Mouse (Mus musculus) kidney, adult 18-20 months (tissue): ENCODE measurements around the gene Mmgt2.
"Not testable (repeated sequence)": the region's sequence is repeated elsewhere in the genome, so short reads cannot be mapped to it uniquely, and the experiment has no call there.

Experiments used
- DNase-seq: peaks from one replicate; pipeline ENCODE4 v3.0.0; 2021

Mmgt2 gene

GRCm38 (mm10) chr11:62646495-62646843, 2.0 kb upstream of the Mmgt2 start:
- no peak for DNase-seq

- no peak for DNase-seq
Measured at GRCm38 (mm10) chr11:62646958-62647515, 1.4 kb upstream of the Mmgt2 start.

GRCm38 (mm10) chr11:62647661-62648590, 538 bp upstream of the Mmgt2 start, which contains the start of gene Lrrc75a:
Lrrc75a (minus strand) TSS chr11:62648523.
- peak; percentile 55 for DNase-seq

DNA sequence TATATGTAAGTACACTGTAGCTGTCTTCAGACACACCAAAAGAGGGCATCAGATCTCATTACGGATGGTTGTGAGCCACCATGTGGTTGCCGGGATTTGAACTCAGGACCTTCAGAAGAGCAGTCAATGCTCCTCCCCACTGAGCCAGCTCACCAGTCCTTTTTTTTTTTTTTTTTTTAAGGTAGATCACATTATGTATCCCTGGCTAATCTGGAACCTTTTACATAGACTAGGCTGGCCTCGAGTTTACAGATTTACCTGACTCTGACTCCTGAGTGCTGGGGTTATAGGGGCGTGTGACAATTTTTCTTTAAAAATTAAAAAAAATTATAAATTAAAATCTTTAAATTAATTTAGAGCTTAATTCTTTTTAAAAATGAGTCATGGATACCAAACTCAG, 1.3 kb downstream of the Mmgt2 start:
- not testable (repeated sequence) for DNase-seq

DNA sequence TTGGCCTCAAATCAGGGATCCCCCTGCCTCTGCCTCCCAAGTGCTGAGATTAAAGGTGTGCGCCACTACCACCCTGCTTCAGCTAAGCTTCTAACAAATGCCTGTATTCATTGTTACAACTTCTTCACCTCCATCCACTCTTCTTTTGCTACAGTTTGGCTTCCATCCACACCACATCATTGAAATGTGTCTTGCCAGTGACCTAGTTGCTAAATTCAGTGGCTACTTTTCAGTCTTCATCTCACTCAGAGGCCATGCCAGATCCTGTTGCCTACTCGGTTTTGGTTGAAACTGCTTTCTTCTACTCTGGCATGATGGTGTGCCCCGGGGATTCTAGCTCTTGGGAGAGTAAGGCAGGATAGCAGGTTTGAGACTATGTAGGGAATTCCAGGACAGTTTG, 3.1 kb downstream of the Mmgt2 start:
- DNase-seq: no peak

GRCm38 (mm10) chr11:62652080-62652479, 3.6 kb downstream of the Mmgt2 start:
- no peak for DNase-seq

DNA sequence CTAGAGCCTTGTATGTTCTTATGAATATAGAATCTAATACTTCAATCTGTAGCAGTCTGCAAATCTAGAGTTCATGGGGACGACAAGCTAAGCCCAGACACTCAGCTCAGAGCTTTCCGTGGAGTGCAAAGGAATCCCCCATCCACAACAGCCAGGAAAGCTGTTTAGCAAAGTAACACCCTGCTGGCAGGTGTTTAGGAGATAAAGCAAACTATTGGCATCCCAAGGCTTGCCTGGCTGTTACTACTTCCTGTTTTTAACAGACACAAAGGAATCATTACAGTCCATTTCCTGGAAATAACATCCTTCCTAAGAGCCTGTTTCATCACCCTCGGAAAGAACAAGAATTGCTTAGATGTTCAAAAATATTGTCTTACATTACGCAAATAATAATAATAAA, 12.4 kb downstream of the Mmgt2 start:
- DNase-seq: no peak

DNA sequence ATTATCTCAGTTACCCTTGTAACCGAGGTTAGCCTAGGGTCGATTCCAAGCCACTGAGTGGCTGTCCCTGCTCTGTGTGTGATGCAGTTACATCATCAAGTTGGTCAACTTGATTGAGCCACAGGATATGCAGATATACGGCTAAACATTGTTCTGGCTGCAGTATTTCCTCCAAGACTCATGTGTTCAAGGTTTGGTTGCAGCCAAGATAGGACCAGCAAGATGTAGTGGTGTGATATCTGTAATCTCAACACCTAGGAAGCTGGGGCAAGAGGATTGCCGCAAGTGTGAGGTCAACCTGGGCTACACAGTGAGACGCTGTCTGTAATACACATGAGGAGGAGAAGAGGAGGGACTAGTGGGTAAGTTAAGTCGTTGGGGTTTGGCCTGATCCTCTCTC, 15.8 kb downstream of the Mmgt2 start:
- DNase-seq: no peak

- no peak for DNase-seq
Measured at GRCm38 (mm10) chr11:62668986-62669385, 20.5 kb downstream of the Mmgt2 start.

DNA sequence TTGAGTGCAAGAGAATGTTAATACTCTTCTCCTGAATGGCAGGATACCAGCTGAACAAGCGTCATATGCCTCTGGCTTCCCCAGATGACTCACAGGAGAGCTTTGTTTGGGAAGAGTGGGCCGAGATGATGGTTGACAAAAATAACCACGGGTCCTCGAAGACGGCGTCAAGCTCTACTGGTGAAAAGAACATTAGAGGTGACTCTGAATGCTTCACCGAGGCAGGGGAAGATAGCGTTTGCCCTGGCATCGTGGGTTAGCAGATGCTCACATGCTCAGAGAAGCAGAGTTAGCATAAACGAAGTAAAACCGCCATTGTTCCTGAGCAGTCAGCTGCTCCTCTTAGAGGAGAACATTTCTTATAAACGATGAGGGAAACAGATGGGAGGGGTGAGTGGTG, 21.0 kb downstream of the Mmgt2 start:
- no peak for DNase-seq

DNA sequence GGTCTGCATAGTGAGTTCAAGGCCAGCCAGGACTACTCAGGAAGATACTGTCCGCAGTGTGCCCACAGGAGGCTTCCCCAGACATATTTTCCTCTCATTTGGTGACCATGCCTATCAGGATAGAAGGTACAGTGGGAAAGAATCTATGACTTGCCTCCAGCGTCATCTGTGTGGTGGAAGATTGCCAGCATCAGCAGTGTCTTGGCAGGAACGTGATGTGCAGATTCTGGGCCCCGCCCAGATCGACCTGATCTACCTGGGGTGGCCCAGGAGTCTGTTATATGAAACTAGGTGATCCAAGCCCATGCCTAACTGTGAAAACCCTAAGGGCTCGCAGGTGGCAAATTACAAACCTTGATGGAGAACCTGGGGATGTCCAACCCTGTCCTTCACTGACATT, 21.5 kb downstream of the Mmgt2 start:
- DNase-seq: no peak

DNA sequence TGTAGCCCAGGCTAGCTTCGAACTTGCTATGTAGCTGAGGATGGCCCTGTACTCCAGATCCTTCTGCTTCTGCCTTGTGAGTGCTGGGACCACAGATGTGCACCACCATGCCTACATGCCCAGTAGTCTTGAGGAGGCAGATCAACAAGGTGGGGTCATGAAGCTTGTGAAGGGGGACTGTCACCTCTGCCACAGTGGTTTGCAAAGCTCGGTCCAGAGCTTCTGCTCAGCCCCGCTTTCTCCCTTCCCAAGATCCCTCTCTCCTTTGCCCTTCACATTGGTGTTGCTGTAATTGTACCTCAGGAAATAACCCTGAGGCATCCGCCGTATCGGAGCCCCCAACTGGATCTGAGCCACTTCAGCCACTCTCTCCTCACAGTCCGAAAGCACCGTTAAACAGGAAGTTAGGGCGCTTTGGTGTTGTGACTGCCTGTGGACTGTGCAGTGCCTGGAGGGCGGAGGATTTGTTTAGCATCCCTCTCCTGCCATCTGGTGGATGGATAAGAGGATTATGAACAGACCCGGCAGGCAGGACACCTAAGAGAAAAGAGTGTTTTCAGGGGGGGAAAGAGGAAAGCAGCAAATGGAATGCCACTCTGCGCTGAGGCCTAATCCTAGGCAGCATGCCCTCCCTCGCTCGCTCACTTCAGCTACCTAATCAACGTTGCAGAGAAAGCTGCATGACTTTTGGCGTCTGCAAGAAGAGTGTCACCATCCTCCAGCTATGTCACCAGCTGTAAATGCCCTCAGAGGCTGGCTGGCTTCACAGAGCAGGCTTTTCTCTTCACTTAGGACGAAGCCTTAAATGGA, 27.2 kb downstream of the Mmgt2 start:
- DNase-seq: peak; percentile 64

DNA sequence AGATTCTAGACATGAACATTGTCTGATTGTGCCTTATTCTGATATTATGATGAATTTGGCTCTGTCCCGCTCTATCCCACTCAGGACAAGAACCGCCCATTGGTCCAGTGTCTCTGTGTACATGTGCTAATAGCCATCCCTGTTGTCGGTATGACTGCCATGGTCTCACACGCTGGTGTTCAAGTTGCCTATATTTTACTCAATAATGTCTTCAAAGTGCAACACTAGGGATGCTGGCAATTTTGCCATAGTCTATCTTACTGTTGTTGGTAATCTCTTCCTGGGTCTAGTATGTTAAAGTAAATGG, 27.8 kb downstream of the Mmgt2 start:
- DNase-seq: no peak

DNA sequence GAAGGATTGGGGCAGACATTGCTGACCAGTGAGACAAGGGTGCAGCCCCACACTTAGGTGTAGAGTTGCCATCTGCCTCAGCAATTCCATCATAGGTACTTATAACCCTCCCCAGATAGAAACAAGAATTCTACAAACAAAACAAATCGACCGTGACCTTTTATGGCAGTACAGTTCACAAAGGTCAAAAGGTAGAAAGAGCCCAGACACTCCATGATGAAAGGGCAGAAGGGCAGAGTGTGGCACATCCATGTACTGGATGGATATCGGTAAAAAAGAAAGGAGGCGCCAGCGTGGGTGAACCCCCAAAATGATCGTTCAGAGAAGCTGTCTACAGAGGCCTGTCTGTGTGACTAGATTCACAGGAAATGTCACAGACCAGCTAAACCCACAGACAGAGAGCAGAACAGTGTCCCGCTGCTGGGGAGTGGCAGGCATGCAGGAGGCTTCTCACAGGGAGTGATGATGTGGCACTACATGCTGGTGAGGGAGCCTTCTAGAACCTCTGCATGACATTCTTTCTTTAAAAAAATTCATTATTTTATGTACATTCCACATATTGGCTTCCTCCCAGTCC, 30.4 kb downstream of the Mmgt2 start:
- no peak for DNase-seq

- DNase-seq: no peak
Measured at GRCm38 (mm10) chr11:62679954-62680353, 31.5 kb downstream of the Mmgt2 start.

- DNase-seq: no peak
Measured at GRCm38 (mm10) chr11:62691592-62691991, 43.1 kb downstream of the Mmgt2 start.

GRCm38 (mm10) chr11:62693299-62694184, 45.1 kb downstream of the Mmgt2 start:
- no peak for DNase-seq

DNA sequence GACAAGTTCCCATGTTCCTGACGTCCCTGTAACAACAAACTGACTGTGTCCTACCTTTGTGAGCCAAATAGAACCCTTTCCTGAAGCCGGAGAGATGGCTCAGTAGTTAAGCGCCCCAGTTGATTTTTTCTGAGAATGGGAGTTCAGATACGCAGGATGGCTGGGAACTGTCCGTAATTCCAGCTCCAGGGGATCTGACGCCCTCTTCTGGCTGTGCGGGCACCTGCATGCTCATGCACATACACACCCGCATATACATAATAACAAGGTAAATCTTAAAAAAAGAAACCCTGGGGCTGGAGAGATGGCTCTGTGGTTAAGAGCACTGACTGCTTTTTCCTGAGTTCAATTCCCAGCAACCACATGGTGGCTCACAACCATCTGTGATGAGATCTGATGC, 46.7 kb downstream of the Mmgt2 start:
- no peak for DNase-seq

GRCm38 (mm10) chr11:62699749-62700148, 51.3 kb downstream of the Mmgt2 start:
- DNase-seq: no peak

- DNase-seq: no peak
Measured at GRCm38 (mm10) chr11:62701218-62701617, 52.8 kb downstream of the Mmgt2 start.

- no peak for DNase-seq
Measured at GRCm38 (mm10) chr11:62706141-62706540, 57.7 kb downstream of the Mmgt2 start.

DNA sequence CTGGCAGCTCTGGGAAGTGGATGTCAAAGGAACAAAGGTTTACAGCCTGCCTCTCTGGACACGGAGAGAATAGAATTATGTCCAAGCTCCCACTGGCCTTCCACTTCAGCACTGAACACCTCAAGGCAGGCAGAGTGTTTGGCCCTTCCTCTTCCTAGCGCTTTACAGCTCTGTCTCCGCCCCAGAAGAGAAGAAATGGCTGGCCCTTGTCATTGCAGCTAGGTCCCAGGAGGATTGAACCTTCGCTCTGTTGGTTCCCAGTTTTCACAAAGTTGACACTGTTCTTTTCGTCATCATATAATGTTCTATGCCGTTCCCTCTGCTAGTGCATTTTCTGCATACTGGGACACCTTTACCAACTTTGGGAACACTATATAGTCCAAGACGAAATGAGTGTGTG, 59.8 kb downstream of the Mmgt2 start:
- DNase-seq: no peak
